Mouse (Mus musculus) hindbrain, embryonic 13.5 days (tissue): ENCODE measurements around the gene Htr1a. TPM values are rescaled to one million over a fixed set of nuclear protein-coding genes. Genes with fewer than 3 reads are reported as not detected.

ENCODE experiments used
- ATAC-seq: fragments of 200-750 bp; cut with Nextera tagmentation; 2 replicates; pipeline ENCODE4 v1.8.0; 2017; ENCODE audit warnings: moderate TSS enrichment; ENCODE audit not compliant: low FRiP score
- H3K27ac ChIP-seq: fragments of 300-500 bp; sonication (generic); 2 replicates; pipeline ENCODE4 v1.5.1; 2015; ENCODE audit warnings: inconsistent platforms, mild to moderate bottlenecking, moderate library complexity
- H3K27me3 ChIP-seq: fragments of 300-500 bp; sonication (generic); 2 replicates; pipeline ENCODE4 v1.6.1; 2015; ENCODE audit warnings: mild to moderate bottlenecking, inconsistent platforms
- H3K36me3 ChIP-seq: fragments of 300-500 bp; sonication (generic); 2 replicates; pipeline ENCODE4 v1.6.1; 2015; ENCODE audit warnings: mild to moderate bottlenecking, inconsistent platforms
- H3K4me1 ChIP-seq: fragments of 300-500 bp; sonication (generic); replicated peaks from 2 replicates; pipeline ENCODE4 v1.6.1; 2015; ENCODE audit warnings: inconsistent platforms
- H3K4me2 ChIP-seq: fragments of 300-500 bp; sonication (generic); 2 replicates; pipeline ENCODE4 v1.6.1; 2015; ENCODE audit warnings: inconsistent platforms, mild to moderate bottlenecking, moderate library complexity
- H3K4me3 ChIP-seq: fragments of 300-500 bp; sonication (generic); 2 replicates; pipeline ENCODE4 v1.5.1; 2015; ENCODE audit warnings: mild to moderate bottlenecking, inconsistent platforms
- H3K9ac ChIP-seq: fragments of 300-500 bp; sonication (generic); 2 replicates; pipeline ENCODE4 v1.6.1; 2015; ENCODE audit warnings: mild to moderate bottlenecking, inconsistent platforms
- H3K9me3 ChIP-seq: fragments of 300-500 bp; sonication (generic); 2 replicates; pipeline ENCODE4 v1.6.1; 2016; ENCODE audit warnings: inconsistent platforms
- WGBS: fragments of 180-500 bp; shearing (Covaris S2); methylation state at CpG from one replicate; pipeline ENCODE4 v1.1.7; 2015; 5-methylcytosine and 5-hydroxymethylcytosine counted together
- polyA plus RNA-seq: library from polyadenylated mRNA; unstranded; fragments of >200 nt; fragmentation: Nextera tagmentation; extraction: Ambion mirVana; gene quantifications from 2 replicates; pipeline ENCODE4 v1.2.1, GENCODE M21; 2015

Gene Htr1a
- 2.0 and 2.4 TPM in 2 replicates for polyA plus RNA-seq

- Histone ChIP-seq H3K27ac (no peak within 1 kb of the TSS), H3K27me3 (peaks cover 49% of the 10 kb centered on the region), H3K4me3 (peak within 1 kb of the TSS; percentile 43), H3K9me3 (no peaks in the 10 kb centered on the region), H3K36me3 (no peaks in the 10 kb centered on the region), H3K9ac (peak within 1 kb of the TSS; percentile 68), H3K4me1 (peaks cover 19% of the 10 kb centered on the region), H3K4me2 (peak within 1 kb of the TSS; percentile 82)
- ATAC-seq, result no peak
- 7% methylated on average over 8 of the region's 8 CpGs for WGBS
These were observed at the start of gene Htr1a for GRCm38 (mm10) chr13:105443339-105443738. Htr1a (plus strand) TSS chr13:105443639.

GRCm38 (mm10) chr13:105411535-105412326 is 31.7 kb upstream of the Htr1a start:
- peak; percentile 84 for ATAC-seq
- H3K4me1 ChIP-seq, result no peaks in the 10 kb centered on the region
- H3K36me3 ChIP-seq, result no peaks in the 10 kb centered on the region
- no peak overlapping the region for H3K9ac ChIP-seq
- no peak overlapping the region for H3K27ac ChIP-seq
- 77% methylated on average over 10 of the region's 10 CpGs for WGBS
- no peaks in the 10 kb centered on the region for H3K27me3 ChIP-seq
- H3K4me3 ChIP-seq, result no peak overlapping the region
- no peak overlapping the region for H3K4me2 ChIP-seq
- no peaks in the 10 kb centered on the region for H3K9me3 ChIP-seq

DNA sequence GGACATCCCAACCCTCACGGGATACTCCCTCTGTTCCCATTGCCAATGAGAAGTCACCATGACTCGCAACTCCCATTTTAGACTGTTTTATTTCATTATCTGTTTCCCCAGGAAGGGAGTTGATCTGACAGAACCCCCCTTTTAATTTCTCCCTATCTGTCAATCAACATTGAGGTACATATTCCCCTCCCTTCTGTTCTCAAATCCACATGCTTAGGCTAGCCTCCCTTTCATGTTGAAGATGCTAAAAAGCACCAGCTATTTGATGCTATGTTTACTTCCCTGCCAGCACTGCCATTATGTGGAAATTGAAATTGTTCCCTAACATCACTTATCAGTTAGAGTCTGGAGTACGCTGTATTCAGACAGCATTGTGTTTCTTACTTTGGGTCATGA is 31.1 kb upstream of the Htr1a start:
- H3K9ac ChIP-seq, result no peak overlapping the region
- no peaks in the 10 kb centered on the region for H3K27me3 ChIP-seq
- no peak overlapping the region for H3K27ac ChIP-seq
- H3K9me3 ChIP-seq, result no peaks in the 10 kb centered on the region
- no peak for ATAC-seq
- no peaks in the 10 kb centered on the region for H3K4me1 ChIP-seq
- no peak overlapping the region for H3K4me2 ChIP-seq
- 87% methylated on average over 3 of the region's 3 CpGs for WGBS
- H3K36me3 ChIP-seq, result no peaks in the 10 kb centered on the region
- H3K4me3 ChIP-seq, result no peak overlapping the region

- ATAC-seq, result no peak
- Histone ChIP-seq H3K9me3 (no peaks in the 10 kb centered on the region), H3K27ac (no peak overlapping the region)
These were observed 10.3 kb upstream of the Htr1a start for GRCm38 (mm10) chr13:105433141-105433540.

GRCm38 (mm10) chr13:105433630-105434029 is 9.8 kb upstream of the Htr1a start:
- no peak for ATAC-seq
- Histone ChIP-seq H3K36me3 (no peaks in the 10 kb centered on the region), H3K9ac (no peak overlapping the region), H3K4me1 (no peaks in the 10 kb centered on the region), H3K9me3 (no peaks in the 10 kb centered on the region), H3K27ac (no peak overlapping the region), H3K4me3 (no peak overlapping the region), H3K27me3 (no peaks in the 10 kb centered on the region), H3K4me2 (no peak overlapping the region)
- WGBS, result 87% methylated on average over 1 of the region's 1 CpGs

More at GRCm38 (mm10) chr13:105433141-105433540, 10.3 kb upstream of the Htr1a start:
- no peaks in the 10 kb centered on the region for H3K4me1 ChIP-seq
- no peaks in the 10 kb centered on the region for H3K36me3 ChIP-seq
- 81% methylated on average over 2 of the region's 2 CpGs for WGBS
- no peak overlapping the region for H3K9ac ChIP-seq
- no peaks in the 10 kb centered on the region for H3K27me3 ChIP-seq
- no peak overlapping the region for H3K4me2 ChIP-seq
- H3K4me3 ChIP-seq, result no peak overlapping the region

GRCm38 (mm10) chr13:105442576-105442975 is 863 bp upstream of the Htr1a start:
- Histone ChIP-seq H3K9me3 (no peaks in the 10 kb centered on the region), H3K27me3 (peaks cover 49% of the 10 kb centered on the region), H3K4me3 (no peak overlapping the region), H3K4me1 (peaks cover 19% of the 10 kb centered on the region), H3K36me3 (no peaks in the 10 kb centered on the region), H3K9ac (no peak overlapping the region), H3K4me2 (no peak overlapping the region), H3K27ac (no peak overlapping the region)
- ATAC-seq, result no peak
- 4% methylated on average over 6 of the region's 6 CpGs for WGBS

GRCm38 (mm10) chr13:105443871-105444237 is 415 bp downstream of the Htr1a start:
- no peak overlapping the region for H3K27ac ChIP-seq
- peak overlapping the region; percentile 68 for H3K9ac ChIP-seq
- WGBS, result 2% methylated on average over 15 of the region's 15 CpGs
- peaks cover 19% of the 10 kb centered on the region for H3K4me1 ChIP-seq
- H3K4me3 ChIP-seq, result peak overlapping the region; percentile 43
- ATAC-seq, result peak; percentile 9; the same call in 1 of the 2 replicates
- H3K27me3 ChIP-seq, result peaks cover 49% of the 10 kb centered on the region
- H3K4me2 ChIP-seq, result peak overlapping the region; percentile 82
- no peaks in the 10 kb centered on the region for H3K9me3 ChIP-seq
- no peaks in the 10 kb centered on the region for H3K36me3 ChIP-seq

DNA sequence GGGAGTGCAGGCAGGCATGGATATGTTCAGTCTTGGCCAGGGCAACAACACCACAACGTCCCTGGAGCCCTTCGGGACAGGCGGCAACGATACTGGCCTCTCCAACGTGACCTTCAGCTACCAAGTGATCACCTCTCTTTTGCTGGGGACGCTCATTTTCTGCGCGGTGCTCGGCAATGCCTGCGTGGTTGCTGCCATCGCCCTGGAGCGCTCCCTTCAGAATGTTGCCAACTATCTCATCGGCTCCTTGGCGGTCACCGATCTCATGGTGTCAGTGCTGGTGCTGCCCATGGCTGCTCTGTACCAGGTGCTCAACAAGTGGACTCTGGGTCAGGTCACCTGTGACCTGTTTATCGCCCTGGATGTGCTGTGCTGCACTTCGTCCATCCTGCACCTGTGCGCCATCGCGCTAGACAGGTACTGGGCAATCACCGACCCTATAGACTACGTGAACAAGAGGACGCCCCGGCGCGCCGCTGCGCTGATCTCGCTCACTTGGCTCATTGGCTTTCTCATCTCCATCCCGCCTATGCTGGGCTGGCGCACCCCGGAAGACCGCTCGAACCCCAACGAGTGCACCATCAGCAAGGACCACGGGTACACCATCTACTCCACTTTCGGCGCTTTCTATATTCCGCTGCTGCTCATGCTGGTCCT is 927 bp downstream of the Htr1a start:
- Histone ChIP-seq H3K27me3 (peaks cover 49% of the 10 kb centered on the region), H3K9ac (peak overlapping the region; percentile 68), H3K4me1 (peaks cover 19% of the 10 kb centered on the region), H3K4me2 (peak overlapping the region; percentile 82), H3K9me3 (no peaks in the 10 kb centered on the region), H3K27ac (no peak overlapping the region), H3K36me3 (no peaks in the 10 kb centered on the region), H3K4me3 (peak overlapping the region; percentile 43)
- ATAC-seq, result peak; percentile 78
- WGBS, result under 1% methylated on average over 39 of the region's 39 CpGs

DNA sequence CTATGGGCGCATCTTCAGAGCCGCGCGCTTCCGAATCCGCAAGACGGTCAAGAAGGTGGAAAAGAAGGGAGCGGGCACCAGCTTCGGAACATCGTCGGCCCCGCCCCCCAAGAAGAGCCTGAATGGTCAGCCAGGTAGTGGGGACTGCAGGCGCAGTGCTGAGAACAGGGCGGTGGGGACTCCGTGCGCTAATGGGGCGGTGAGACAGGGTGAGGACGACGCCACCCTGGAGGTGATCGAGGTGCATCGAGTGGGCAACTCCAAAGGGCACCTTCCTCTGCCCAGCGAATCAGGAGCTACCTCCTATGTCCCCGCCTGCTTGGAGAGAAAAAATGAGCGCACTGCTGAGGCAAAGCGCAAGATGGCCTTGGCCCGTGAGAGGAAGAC is 1.4 kb downstream of the Htr1a start:
- Histone ChIP-seq H3K9ac (peak overlapping the region; percentile 68), H3K9me3 (no peaks in the 10 kb centered on the region), H3K27ac (no peak overlapping the region), H3K36me3 (no peaks in the 10 kb centered on the region), H3K4me1 (peaks cover 19% of the 10 kb centered on the region), H3K27me3 (peaks cover 49% of the 10 kb centered on the region), H3K4me3 (peak overlapping the region; percentile 43), H3K4me2 (peak overlapping the region; percentile 82)
- WGBS, result under 1% methylated on average over 26 of the region's 26 CpGs
- ATAC-seq, result peak; percentile 68

DNA sequence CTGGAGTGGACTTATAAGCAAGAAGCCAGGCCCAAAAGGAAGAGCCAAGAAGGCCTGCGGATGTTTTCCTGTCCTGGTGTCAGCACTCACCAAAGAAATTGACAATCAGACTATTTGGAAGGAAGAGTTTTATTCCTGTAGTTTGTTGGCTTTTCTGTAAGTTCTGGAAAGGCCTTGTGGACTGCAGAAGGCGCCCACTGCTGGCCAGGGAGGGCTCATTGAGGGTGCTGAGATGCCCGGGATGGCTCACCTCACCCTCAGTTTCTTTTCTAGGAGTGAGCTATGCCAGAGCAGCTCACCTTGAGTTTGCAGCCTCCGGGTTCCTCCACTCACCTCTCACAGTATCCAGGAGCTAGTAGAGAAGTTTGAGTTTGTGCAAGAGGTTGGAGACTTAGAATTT is 2.8 kb downstream of the Htr1a start:
- Histone ChIP-seq H3K27me3 (peaks cover 49% of the 10 kb centered on the region), H3K27ac (no peak overlapping the region), H3K4me3 (peak overlapping the region; percentile 16; the same call in 1 of the 2 replicates), H3K9ac (no peak overlapping the region), H3K4me1 (peaks cover 19% of the 10 kb centered on the region), H3K9me3 (no peaks in the 10 kb centered on the region), H3K36me3 (no peaks in the 10 kb centered on the region), H3K4me2 (peak overlapping the region; percentile 31)
- ATAC-seq, result no peak
- WGBS, result 8% methylated on average over 4 of the region's 4 CpGs

DNA sequence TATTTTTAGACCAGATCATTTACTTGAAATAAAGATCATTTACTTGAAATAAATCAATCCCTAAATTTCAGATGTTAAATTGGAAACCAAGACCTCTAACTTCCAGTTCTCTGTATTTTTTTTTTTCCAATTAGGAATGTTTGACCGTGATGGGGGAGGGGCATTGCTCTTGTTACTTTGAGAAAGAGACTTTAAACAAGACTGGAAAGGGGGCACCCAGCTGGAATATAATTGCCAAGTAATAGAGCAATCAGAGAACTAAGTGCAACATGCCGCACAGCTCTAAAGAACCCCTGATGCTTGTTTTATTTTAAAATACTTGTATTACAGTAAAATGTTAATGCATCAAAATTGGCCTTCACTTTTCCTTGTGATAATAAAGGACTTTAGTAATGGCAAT is 4.3 kb downstream of the Htr1a start:
- H3K27ac ChIP-seq, result no peak overlapping the region
- H3K4me3 ChIP-seq, result no peak overlapping the region
- no peaks in the 10 kb centered on the region for H3K9me3 ChIP-seq
- H3K27me3 ChIP-seq, result peaks cover 47% of the 10 kb centered on the region
- H3K36me3 ChIP-seq, result no peaks in the 10 kb centered on the region
- peaks cover 19% of the 10 kb centered on the region for H3K4me1 ChIP-seq
- no peak for ATAC-seq
- no peak overlapping the region for H3K4me2 ChIP-seq
- no peak overlapping the region for H3K9ac ChIP-seq
- 28% methylated on average over 2 of the region's 2 CpGs for WGBS

DNA sequence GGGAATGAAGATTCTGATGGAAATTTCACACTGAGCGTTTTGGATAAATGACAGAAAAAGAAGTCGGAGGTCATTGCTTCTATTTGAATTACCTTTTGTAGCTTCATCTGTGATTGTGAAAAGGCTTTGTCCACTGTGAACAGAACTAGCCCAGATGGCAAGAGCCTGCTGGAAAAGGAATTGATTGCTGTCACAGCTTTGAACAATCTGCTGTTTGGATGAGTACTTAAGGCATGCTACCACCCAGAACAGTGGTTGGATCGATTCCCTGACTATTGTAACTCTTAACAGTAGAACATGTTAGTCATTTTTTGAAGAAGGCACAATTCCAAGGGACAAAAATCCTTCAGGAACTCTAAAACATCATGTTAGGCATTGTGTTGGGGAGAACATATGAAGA is 8.1 kb downstream of the Htr1a start:
- H3K9me3 ChIP-seq, result no peaks in the 10 kb centered on the region
- no peaks in the 10 kb centered on the region for H3K4me1 ChIP-seq
- H3K9ac ChIP-seq, result no peak overlapping the region
- ATAC-seq, result no peak
- 53% methylated on average over 3 of the region's 3 CpGs for WGBS
- H3K27me3 ChIP-seq, result peaks cover 9% of the 10 kb centered on the region
- no peak overlapping the region for H3K4me3 ChIP-seq
- H3K4me2 ChIP-seq, result no peak overlapping the region
- H3K36me3 ChIP-seq, result no peaks in the 10 kb centered on the region
- H3K27ac ChIP-seq, result no peak overlapping the region
